ENCODE assay signal across 8 mouse cellular contexts in the genomic region with DNA sequence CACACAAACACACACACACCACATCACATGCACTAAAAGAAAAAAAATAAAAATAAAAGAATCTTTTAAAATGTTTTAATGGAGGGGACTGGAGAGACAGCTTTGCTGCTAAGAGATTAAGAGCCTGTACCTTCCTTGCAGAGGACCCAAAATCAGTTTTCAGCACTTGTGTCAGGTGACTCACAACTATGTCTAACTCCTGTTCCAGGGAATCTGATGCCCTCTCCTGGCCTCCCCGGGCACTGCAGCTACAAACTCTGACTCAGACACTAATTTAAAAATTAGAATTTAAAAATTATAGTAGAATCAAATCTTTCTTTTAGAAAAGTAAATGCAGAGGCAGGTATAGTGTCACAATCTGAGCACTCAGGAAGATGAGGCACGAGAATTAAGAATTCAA. TPM values are rescaled to one million over a fixed set of nuclear protein-coding genes. Genes with fewer than 3 reads are reported as not detected.
DNase-seq lines count a peak whose midpoint lies in the region; ATAC-seq lines count a peak whose summit lies in the region.
"Had no signal": no experiment of that assay in that cellular context is flagged by ENCODE, and none has a peak within 500 bp of the region (broad histone marks: within the 10 kb centered on the region; RNA-seq: fewer than 3 reads in every experiment).

No protein-coding gene starts in this region.

- H3K9me3 ChIP-seq in kidney, embryonic 16.5 days (ENCODE audit: low read length): no peaks in the 10 kb centered on the region
- H3K9me3 ChIP-seq in limb, embryonic 10.5 days (replicated peaks): no peaks in the 10 kb centered on the region
- H3K9me3 ChIP-seq: liver, embryonic 15.5 days had no signal

- peaks cover 19% of the 10 kb centered on the region for H3K36me3 ChIP-seq in kidney, embryonic 16.5 days (ENCODE audit: insufficient read depth, low read length)
- peaks cover 63% of the 10 kb centered on the region for H3K36me3 ChIP-seq in limb, embryonic 10.5 days
- H3K36me3 ChIP-seq: liver, embryonic 15.5 days had no signal

- peak; percentile 17 for DNase-seq in kidney, adult 9 months
- DNase-seq in CD8-positive naive resting alpha-beta T cell, adult 2 months (ENCODE audit: low read depth in 2 of 2, low spot score in 2 of 2): peak; percentile 14 to 24
- peak; percentile 61 for DNase-seq in NIH3T3 (ENCODE audit: low read depth)
- peak; percentile 47 for DNase-seq in limb, embryonic 10.5 days (ENCODE audit: low spot score)
- peak; percentile 11 to 48 for DNase-seq in thymus, postnatal 10 days (ENCODE audit: low spot score in 2 of 2)
- no peak for DNase-seq in right cerebral cortex, adult 2 months (ENCODE audit: low spot score in 2 of 2)

- H3K4me1 ChIP-seq in kidney, embryonic 16.5 days (ENCODE audit: insufficient read depth, low read length): no peaks in the 10 kb centered on the region
- H3K4me1 ChIP-seq in limb, embryonic 10.5 days: no peaks in the 10 kb centered on the region
- H3K4me1 ChIP-seq: liver, embryonic 15.5 days had no signal

- H3K9ac ChIP-seq in kidney, embryonic 16.5 days (replicated peaks; ENCODE audit: low read length): no peak overlapping the region
- H3K9ac ChIP-seq: liver, embryonic 15.5 days had no signal

- WGBS in kidney, embryonic 16.5 days: 83% methylated on average over 2 of the region's 2 CpGs
- WGBS in limb, embryonic 10.5 days: 88% methylated on average over 2 of the region's 2 CpGs

- H3K27ac ChIP-seq in kidney, embryonic 16.5 days (ENCODE audit: low read length): no peak overlapping the region
- H3K27ac ChIP-seq in limb, embryonic 10.5 days: no peak overlapping the region
- H3K27ac ChIP-seq: liver, embryonic 15.5 days had no signal

- ATAC-seq in kidney, embryonic 16.5 days (ENCODE audit: low FRiP score, low TSS enrichment): no peak

- no peaks in the 10 kb centered on the region for H3K27me3 ChIP-seq in kidney, embryonic 16.5 days (ENCODE audit: insufficient read depth, low read length)
- no peaks in the 10 kb centered on the region for H3K27me3 ChIP-seq in limb, embryonic 10.5 days (ENCODE audit: low read depth, poor library complexity, severe bottlenecking)
- H3K27me3 ChIP-seq: liver, embryonic 15.5 days had no signal

- H3K4me2 ChIP-seq in kidney, embryonic 16.5 days (replicated peaks; ENCODE audit: low read depth, low read length): no peak overlapping the region
- H3K4me2 ChIP-seq: liver, embryonic 15.5 days had no signal

- H3K4me3 ChIP-seq in kidney, embryonic 16.5 days (ENCODE audit: low read length): no peak overlapping the region
- H3K4me3 ChIP-seq in limb, embryonic 10.5 days: no peak overlapping the region
- H3K4me3 ChIP-seq: liver, embryonic 15.5 days had no signal

RNA-seq across cellular contexts. Expression of a gene that starts 51.8 kb away (rescaled TPM):
- 29.8 and 35.7 TPM in 2 replicates for polyA plus RNA-seq in kidney, embryonic 16.5 days (2015; fragmentation: Nextera tagmentation; extraction: Ambion mirVana)
- 19.6 and 20.6 TPM in 2 replicates for polyA plus RNA-seq in limb, embryonic 10.5 days (2016; fragmentation: Nextera tagmentation; extraction: Ambion mirVana)

RNA-seq across cellular contexts. Expression of a gene that starts 52.0 kb away (rescaled TPM):
- 34.9 and 35.8 TPM in 2 replicates for polyA plus RNA-seq in kidney, embryonic 16.5 days (2015; fragmentation: Nextera tagmentation; extraction: Ambion mirVana)
- 11.5 and 13.0 TPM in 2 replicates for polyA plus RNA-seq in limb, embryonic 10.5 days (2016; fragmentation: Nextera tagmentation; extraction: Ambion mirVana)

RNA-seq across cellular contexts. Expression of a gene that starts 59.7 kb away (rescaled TPM):
- polyA plus RNA-seq in kidney, embryonic 16.5 days (2015; fragmentation: Nextera tagmentation; extraction: Ambion mirVana): 3.1 and 4.4 TPM in 2 replicates
- polyA plus RNA-seq in limb, embryonic 10.5 days (2016; fragmentation: Nextera tagmentation; extraction: Ambion mirVana): 2.5 and 3.3 TPM in 2 replicates

Comparison
In these comparisons a context has a peak if more than half of its experiments do, and no peak if none do; other contexts are left out.
1. DNase-seq: peak in kidney, adult 9 months (single experiment), CD8-positive naive resting alpha-beta T cell, adult 2 months (2 of 2), NIH3T3 (single experiment), limb, embryonic 10.5 days (single experiment) and thymus, postnatal 10 days (2 of 2); none in right cerebral cortex, adult 2 months (0 of 2).